Mouse (Mus musculus) ovary, postnatal 36 days (tissue): Measurements from ENCODE around the gene Shank2.

Source experiments
- DNase-seq: peaks from one replicate; pipeline ENCODE4 v3.0.0; 2022; ENCODE audit warnings: low spot score, mixed read lengths

Shank2 gene

DNA sequence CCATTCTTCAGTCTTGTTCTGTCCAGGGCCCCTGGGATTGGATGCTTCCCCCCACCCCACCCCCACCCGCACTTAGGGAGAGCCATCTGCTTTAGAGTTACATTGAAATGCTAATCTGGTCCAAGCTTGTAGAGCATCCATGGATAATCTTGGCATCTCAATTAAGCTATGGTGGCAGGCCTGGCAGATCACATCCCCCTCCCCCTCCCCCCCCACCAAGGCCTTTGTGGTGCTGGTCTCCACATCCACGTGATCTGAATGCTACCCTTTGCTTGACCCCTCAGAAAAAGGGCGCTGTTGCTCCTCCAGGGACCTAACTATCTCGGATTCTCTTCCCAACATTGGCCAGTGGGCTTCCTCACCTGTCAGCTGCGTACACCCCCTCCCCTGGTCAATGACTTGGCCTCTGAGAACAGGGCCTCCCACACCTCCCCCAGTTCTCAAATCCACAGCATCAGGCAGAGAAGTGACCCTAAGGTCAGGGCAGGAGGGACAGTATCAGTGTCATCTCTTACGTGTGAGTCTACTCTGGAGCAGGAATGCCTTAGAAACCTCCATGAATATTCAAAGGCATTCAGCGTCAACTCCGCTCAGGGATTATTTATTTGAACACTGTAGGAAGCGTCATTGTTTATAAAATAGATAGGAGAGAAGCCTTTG, 104.8 kb downstream of the Shank2 start:
- DNase-seq = no peak

DNA sequence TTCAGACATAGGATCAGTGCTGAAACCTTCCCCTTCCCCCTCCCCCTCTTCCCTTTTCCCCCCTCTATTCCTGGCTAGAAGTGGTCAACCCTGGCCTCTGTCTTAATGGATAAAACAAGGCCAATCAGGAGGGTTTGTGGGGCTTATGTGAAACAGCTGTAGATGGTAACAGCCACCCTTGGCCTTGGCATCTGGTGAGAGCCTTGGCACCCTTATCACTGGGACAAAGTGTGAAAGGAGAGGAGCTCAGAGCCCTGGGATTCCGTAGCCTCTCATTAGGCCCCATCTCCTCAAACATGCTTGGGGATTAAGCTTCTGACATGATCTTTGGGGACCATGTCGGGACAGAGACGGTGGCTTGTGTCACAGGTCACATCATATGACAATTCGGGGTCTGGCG, 106.4 kb downstream of the Shank2 start:
- peak; percentile 27 for DNase-seq

DNA sequence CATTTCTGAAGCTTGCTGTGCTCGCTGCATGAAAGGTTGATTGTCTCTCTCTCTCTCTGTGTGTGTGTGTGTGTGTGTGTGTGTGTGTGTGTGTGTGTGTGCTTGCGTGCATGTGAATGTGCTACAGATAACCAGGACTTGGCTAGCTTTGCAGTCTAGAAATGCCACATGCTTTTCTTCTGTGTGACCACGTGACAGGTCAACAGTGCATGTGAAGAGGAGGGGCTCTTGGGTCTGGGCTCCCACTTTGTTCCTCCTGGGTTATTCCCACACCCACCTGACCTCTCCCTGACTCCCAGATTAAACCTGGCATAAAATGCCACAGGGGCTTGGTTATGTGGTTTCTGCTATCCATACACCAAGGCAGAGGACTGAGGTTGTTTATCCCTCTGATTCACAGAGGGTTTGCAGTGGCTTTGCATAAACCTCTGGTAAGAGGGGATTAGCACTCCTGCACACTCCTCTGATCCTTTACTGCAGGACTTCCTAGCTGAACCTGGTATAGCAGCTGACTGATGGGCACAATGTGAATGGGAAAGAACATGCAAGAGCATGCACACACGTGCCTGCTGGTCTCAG, 109.4 kb downstream of the Shank2 start:
- DNase-seq = no peak

DNA sequence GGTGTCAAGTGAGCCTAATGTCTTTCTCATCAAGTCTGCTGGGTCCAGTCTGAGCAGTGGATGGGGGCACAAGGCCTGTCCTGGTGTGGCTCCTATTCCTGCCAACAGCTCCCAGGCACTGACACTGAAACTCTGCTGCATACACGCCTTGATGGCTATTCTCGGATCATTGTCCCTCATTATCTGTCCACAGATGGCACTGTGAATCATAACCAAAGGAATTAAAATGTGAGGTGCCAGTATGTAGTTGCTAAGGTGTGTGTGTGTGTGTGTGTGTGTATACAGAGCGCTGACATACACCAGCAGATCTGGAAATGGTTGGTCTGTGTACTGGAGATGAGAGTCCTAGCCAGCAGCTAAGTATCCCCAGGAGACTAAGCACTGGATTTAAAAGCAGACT, 110.3 kb downstream of the Shank2 start:
- no peak for DNase-seq

DNA sequence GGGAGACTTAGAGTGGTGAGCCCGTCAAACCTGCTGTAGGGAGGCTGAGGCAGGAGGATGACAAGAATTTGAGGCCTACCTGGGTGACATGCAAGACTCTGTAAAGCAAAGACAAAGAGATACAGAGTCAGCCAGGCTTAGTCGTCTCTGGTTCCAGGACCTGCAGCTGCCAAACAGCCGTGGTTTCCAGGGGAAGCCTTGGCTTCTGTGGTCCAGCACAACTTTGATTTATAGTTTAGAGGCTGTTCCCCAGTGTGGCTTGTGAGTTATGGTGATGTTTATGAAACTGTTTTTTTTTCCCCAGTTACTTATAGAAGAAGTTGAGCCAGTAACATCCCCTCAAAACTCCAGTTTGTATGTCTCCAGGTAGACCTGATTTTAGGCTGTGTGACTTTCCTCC, 112.5 kb downstream of the Shank2 start:
- DNase-seq = no peak

DNA sequence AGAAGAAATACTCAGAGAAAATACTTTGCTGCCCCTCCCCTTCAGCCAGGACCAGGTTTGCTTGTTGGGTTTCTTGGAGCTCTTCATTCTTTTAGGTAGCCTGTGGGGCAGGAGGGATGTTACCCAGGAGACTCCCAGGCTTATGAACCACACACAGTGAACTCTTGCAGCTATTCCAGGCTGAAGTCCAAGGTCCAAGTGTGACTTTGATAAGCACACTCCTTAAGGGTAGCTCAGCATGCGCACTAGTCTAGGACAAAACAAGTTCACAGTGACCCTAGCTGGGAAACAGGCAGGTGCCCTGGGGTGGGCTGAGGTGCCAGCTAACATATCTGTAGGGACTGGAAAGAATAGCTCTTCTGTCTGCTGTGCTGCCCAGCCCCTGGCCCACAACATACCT, 117.8 kb downstream of the Shank2 start:
- no peak for DNase-seq

DNA sequence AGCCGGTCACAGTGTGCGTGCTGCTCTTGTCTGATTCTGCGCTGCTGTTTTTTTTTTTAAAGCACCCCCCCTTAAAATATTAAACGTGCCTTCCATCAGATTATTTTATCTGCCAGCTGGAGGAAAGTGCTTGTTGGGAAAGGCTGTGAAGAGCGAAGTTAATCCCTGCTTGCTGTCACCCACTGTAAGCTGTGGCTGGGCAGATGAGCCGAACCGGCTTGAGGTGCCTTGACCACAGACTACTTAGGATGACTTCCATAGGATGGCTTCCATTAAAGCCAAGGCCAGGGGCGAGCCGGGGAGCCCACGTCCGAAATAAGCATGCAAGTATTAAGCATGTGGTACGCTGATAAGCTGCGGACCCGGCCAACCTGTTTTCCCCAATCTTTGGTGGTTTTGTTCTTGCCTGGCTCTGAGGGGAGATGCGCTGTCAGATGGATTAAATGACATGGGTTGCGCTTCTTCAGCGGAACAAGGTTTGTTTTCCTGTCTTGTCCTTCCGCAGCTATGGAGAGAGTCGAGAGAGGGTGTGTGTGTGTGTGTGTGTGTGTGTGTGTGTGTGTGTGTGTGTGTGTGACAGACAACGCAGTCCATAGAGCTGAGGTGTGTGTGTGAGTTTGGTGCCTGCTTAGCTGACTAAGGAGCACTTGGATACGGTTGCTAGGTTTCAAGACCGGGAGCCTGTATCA, 131.1 kb downstream of the Shank2 start:
- DNase-seq = no peak

DNA sequence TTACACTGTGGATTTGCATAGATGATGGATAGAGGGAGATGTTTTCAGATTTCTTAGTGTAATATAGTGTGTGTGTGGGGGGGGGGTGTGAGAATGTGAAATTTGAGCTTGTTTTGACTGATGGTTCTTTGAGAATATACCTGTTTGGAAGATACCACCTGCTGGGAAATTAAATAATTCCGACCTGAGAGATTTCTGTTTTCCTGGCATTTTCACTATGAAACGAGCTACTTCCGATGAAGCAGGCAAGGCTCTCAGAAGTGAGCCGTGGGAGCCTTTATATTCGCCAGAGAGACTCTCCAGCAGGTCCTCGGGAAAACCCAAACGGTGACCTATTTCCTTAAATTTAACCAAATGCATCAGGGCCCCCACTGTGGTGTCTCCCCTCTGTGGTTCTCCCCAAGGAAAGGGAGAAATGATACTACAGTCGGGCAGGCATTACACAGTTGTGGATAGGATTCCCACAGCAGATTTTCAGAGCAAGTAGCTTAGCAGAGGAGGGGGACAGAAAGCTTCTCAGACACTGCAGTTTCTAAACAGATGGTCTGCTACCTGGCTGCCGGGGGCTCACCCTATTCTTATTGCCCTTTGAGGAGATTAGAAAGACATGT, 131.8 kb downstream of the Shank2 start:
- no peak for DNase-seq

DNA sequence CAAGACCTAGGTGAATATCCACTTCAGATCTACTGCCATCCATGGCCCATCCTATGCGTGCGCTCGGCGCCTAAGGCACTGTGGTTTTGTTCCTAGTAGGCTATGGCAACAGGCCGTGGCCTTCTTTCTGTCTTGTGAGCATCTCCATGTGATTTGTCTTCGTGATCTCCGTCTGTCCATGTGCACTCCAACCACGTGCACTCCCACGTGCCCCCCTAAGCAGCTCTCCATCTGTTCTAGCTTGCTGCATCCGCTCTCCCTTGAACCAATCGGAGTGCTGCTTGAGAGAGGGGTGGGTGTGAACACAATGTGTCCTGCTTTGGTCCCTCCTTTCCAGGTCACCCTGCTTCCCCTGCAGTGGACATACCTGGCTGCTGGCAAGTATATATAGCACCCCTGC, 133.0 kb downstream of the Shank2 start:
- DNase-seq = no peak

DNA sequence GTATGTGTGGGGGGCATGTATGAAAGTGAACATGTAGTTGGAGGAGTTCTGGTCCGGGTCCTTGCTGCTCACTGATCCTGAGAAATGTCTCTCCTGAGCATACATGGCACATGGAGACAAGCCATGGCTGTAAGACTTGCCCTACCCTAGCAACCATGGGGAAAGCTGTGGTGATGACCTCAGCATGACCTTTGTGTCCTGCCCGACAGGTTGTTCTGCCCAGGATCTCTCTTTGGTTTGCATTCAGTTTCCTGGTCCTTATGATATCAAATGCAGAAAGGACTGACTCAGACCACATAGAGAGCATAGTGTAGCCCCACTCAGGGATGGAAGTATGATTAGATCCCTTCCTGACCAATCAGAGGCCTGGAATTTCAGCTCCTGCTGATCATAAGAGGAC, 136.1 kb downstream of the Shank2 start:
- DNase-seq = no peak

DNA sequence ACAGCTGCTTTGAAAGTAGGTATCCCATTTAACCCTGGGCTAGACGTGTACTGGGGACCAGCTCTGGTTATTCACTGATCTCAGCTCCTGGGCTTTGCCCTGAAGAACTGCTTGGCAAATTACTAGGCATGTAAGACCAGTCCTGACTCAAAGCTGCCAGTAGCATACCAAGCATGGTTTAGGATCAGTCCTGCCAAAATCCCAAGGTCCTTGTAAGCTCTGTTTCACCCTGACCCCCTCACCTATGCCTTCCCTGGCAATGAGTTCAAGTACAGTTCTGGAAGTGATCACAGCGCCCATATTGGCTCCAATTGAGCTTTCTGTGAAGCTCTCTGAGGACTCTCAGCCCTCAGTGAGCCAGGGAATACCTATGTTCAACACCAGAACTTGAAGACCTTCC, 136.7 kb downstream of the Shank2 start:
- DNase-seq = no peak

DNA sequence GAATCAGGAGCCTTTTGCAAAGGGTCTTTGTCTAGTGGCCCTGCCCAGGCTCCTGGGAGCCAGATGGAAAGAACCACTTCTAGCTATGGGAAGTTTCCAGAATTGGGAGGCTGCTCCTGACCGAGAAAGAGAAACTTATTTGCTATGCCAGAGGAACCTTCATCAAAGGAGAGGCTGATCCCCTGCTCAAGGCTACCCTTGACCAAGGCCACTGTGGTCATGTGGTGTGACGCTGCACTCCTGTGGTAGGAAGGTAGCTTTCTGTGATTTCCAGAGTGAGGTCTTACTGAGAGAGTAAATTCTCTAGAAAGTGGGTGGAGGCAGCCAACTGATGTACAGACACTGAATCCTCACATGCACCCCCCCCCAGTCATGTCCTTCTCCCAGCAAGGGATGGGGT, 138.0 kb downstream of the Shank2 start:
- DNase-seq = peak; percentile 10

DNA sequence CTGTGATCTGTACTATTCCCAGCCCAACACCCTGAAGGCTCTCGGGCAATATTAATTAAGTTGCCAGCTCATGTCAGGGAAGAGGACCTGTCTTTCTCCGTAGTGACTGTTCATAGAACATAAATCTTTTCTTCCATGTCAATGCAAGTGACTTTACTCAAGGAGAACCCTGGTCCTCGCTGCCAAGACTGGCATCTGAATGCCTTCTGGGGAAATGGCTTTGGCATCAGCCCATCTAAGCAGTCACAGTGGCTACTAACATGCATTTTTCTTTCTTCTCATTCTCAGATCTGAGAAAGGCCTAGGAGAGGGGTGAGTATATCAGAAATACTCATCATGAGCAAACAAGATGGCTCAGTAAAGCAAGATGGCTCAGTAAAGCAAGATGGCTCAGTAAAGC, 138.7 kb downstream of the Shank2 start:
- DNase-seq = no peak

DNA sequence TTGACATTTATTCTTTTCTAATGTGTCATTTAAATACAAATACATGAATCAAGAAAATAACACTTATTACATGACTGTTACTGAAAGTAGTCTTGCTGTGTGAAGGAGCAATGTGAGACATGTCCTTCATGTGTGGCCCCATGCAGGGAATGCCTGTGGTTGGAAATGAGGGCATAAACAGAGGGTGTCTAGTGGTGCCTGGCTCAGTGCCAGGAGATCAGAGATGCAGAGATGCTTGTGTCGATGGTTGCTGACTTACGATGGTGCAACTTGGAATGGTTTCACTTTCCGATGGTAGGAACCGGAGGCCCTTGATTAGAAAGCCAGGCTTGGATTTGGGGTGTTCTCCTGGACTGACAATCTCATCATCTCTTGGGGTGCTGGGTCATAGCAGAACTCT, 140.3 kb downstream of the Shank2 start:
- DNase-seq = no peak

DNA sequence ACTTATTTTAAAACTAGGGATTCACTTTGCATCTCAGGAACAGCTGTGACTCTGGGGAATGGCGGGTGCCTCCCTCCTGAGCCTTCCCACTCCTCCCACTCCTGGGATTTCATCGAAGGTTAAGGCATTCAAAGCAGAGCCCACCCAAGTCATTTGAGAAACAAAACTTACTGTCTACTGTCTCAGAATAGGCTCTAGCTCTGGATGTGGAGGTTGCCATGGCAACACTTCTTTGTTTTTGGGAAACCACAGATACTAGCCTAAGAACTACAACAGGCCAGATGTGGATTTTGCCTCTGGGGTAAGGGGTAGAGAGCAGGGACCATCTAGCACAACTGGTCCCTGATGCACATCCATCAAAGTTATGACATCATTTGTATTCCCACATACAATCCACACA, 142.2 kb downstream of the Shank2 start:
- DNase-seq = no peak

DNA sequence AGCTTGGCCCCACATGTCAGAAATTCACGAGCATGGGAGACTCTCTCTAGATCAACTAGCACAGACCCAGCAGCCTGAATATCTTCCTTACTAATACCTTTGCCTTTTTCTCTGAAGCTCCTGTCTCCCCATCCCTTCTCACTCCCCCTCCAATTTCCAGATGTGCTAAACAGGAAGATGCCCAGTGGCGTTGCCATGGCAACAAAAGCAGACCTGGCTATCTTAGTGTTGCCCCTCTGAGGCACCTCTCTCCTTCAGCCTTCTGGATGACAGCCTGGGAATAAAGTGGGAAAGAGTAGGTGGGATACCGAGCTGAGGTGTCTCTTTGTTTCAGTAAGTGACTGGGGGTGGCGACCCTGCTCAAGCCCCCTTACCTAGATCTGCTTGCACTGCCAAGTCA, 146.4 kb downstream of the Shank2 start:
- DNase-seq = no peak

DNA sequence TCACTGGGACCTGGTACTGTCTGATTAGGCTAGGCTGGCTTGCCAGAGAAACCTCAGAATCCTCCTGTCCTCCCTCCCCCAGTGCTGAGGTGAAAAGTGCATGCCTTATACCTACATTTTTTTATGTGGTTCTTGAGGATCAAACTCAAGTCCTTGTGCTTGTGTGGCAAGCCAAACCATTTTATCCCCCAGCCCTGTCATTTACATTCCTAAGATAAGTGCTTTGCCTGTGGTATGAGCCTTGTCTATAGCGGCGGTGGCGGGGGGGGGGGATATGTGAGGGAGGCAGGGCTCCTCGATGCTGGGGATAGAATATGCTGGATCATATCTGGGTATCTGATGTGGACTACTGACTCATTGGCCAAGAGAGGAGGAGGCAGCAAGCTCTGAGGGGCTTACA, 151.4 kb downstream of the Shank2 start:
- DNase-seq = no peak

DNA sequence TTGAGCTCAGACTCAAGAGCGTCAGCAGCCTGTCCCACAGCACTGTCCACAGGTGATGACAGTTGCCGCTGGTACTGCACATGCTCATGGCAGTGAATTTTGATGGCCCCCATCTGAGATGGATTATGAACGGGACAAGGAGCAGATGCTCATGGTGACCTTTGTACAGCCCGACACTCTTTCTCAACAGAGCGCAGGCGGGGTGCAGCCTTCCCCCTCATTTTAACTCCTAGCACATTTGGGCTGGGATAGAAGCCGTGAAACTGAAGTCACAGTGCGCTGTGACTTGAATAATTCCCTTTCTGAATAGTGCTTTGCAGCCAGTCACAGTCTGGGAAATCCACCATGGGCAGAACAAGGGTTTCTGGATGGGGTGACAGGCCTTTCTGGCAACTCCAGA, 152.0 kb downstream of the Shank2 start:
- DNase-seq = no peak

DNA sequence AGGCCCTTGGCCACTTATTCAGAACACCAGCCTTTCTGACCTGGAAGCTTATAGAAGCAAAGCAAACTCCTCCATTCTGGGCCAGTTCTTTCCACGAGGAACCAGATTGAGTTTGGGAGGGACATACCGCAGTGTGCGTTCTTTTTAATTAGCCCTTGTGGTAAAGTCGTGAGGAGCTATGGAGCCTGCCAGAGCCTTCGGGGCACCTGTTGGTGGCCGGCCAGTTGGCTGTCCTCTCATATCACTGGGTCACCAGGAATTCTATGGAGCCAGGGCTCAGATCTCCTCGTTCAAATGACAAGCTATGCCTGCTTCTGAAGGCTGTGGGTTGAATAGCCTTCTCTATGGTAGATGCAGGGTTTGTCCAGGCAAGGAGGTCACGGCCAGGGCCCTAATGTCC, 156.2 kb downstream of the Shank2 start:
- DNase-seq = no peak

DNA sequence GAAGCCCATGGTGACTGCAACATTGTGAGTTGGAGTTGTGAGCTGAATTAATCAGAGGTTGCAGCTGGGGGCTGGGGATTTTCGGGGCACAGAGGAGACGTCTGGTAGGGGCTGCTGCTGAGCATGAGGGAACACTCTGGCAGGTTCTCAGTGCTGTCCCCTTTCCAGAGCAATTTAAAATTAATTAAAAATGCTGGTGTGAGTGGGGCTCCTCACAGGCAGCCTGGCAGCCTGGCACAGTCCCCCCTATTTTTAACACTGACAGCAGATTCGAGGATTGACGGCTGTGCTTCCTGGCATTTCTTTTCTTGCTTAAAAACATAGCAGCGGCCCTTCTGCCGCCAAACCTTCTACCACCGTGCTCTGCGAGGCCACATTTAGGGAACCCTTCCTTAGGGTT, 157.8 kb downstream of the Shank2 start:
- no peak for DNase-seq

DNA sequence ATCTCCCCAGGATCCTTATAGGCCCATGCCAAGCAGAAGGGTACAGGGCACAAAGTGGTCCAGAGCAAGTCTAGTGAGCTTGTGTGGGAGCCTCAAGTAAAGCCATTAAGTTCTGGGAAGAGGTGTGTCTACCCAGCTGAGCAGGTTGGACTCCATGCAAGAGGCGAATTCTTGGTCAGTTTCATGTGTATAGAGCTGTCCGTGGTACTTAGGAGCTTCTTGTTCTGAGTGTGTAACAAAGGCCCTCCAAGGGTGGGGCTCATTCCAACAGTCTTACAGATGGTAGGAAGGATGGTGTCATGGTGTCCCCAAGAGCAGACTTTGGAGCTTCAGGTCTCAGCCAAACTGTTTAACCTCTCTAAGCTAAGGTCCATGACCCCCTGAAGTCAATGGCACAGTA, 158.3 kb downstream of the Shank2 start:
- no peak for DNase-seq

DNA sequence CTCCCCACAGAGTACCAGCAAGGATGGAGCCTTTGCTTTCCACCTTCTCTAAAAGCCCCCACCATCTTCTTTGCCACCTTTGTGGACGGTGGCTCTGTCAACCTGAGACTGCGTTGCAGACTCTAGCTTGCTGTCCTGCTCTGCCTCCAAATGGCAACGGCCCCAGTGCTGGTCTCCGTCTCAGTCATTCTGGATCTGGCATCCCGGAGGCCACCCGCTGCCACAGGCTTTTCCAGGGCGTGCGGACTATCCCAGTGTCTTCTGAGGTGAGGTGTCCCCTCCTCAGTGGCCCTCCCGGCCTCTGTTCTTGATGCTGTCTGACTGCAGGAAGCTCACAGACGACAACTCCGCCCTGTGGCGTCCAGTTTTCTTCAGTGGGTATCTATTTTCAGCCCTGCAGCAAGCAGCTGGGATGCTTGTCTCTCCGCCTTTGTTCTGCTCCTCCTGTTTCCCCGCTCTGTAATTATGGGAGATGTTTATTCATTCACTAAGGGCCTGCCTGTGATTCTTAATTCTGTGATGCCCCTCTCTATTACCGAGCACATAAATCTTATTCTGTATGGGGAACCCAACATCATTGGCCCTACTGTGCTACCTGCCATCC, 159.0 kb downstream of the Shank2 start:
- DNase-seq = no peak

DNA sequence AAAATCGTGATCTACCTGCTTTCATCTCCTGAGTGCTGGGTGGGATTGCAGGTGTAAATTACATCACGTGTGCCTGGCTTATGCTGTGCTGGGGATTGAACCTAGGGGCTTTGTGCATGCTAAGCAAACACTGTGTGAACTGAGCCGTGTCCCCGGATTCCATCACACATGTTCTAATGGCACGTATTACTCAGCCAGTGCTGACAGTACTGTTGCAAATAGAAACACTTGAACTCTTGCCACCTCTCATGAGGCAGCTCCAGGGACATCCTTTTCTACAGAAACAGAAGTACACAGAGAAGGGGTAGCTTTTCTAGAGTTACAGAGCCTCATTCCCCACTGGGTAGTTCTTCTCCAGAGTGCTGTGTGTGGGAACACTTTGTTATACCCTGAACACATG, 168.5 kb downstream of the Shank2 start:
- no peak for DNase-seq
